Mouse (Mus musculus): ENCODE data around the gene Cbfa2t3.

DNA sequence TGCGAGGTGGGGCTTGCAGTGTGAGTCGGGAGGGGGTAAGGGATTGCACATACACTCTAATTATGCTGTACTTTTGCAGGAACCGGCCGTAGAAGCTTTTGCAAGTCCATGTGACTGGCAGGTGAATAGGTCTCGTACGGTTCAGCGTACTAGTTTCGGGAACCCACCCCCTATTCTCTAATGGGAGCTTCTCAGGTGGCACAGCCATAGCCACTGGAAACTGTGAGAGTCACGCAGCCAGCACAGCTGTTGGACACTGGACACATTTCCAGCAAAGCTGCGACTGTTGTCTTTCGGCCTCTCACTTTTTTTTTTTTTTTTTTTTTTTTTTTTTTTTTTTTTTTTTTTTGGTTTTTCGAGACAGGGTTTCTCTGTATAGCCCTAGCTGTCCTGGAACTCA, 92.1 kb downstream of the Cbfa2t3 start:
- no peak for TF ChIP-seq CTCF (IDR thresholded peaks at IDR 0.05)
- TF ChIP-seq POLR2A (IDR thresholded peaks at IDR 0.05; ENCODE audit: insufficient read depth, low read depth, low read length) = no peak
